ENCODE assay signal across 9 mouse cellular contexts in the genomic region with DNA sequence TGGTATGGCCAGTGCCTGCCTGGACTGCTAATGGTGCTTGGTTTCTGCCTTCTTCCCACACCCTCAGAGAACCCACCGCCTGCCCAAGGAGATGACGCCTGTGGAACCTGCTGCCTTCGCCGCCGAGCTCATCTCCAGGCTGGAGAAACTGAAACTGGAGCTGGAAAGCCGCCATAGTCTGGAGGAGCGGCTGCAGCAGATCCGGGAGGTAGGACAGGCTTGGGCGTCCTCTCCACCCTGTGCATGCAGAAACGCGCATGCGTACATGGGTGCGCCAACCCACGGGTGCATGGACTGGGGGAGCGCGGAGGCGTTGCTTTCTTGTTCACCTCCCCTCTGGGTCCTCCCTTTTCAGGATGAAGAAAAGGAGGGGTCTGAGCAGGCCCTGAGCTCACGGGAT. TPM values are rescaled to one million over a fixed set of nuclear protein-coding genes. Genes with fewer than 3 reads are reported as not detected.
A peak's percentile ranks its signal among the peaks of the same experiment; 100 is the strongest.
DNase-seq lines count a peak whose midpoint lies in the region; ATAC-seq and TF ChIP-seq lines count a peak whose summit lies in the region.
"Had no signal": no experiment of that assay in that cellular context is flagged by ENCODE, and none has a peak within 500 bp of the region (broad histone marks: within the 10 kb centered on the region; RNA-seq: fewer than 3 reads in every experiment).

No protein-coding gene starts in this region.

- no peaks in the 10 kb centered on the region for H3K9me3 ChIP-seq in lung, embryonic 15.5 days

- 0 out of 2 replicates have a peak, but pooled peaks have one; percentile 33 for ATAC-seq in lung, embryonic 15.5 days (ENCODE audit: borderline replicate concordance, extremely low read depth, low FRiP score, low TSS enrichment)
- ATAC-seq: Patski had no signal

- 89% methylated on average over 18 of the region's 18 CpGs for WGBS in lung, embryonic 15.5 days
- WGBS in small intestine, adult 2 months, result 71% methylated on average over 18 of the region's 18 CpGs

- H3K27me3 ChIP-seq in lung, embryonic 15.5 days, result no peaks in the 10 kb centered on the region
- no peaks in the 10 kb centered on the region for H3K27me3 ChIP-seq in small intestine, adult 2 months (ENCODE audit: control insufficient read depth, insufficient read depth, low read length)
- H3K27me3 ChIP-seq: Patski had no signal

- 0 out of 2 replicates have a peak, but pooled peaks cover 6% of the 10 kb centered on the region for H3K4me1 ChIP-seq in lung, embryonic 15.5 days
- H3K4me1 ChIP-seq in small intestine, adult 2 months (ENCODE audit: control insufficient read depth, insufficient read depth, insufficient read length, low read length), result peaks cover 5% of the 10 kb centered on the region; the same call in 1 of the 2 replicates

- TF ChIP-seq POLR2A in small intestine, adult 2 months (IDR thresholded peaks at IDR 0.05; ENCODE audit: low read depth, low read length), result no peak

- no peak overlapping the region for H3K9ac ChIP-seq in lung, embryonic 15.5 days
- H3K9ac ChIP-seq: lung, embryonic 14.5 days had no signal

- H3K36me3 ChIP-seq in lung, embryonic 15.5 days, result peaks cover 86% of the 10 kb centered on the region
- H3K36me3 ChIP-seq in small intestine, adult 2 months (ENCODE audit: control insufficient read depth, insufficient read depth, low read length), result peaks cover 77% of the 10 kb centered on the region

- no peak for DNase-seq in lung, postnatal 14 days
- peak; percentile 47 to 57 for DNase-seq in cerebellum, postnatal 36 days
- peak; percentile 42 to 90 for DNase-seq in left cerebral cortex, adult 8-10 months (ENCODE audit: low spot score in 2 of 2)
- DNase-seq in B cell, adult 2 months, result no peak
- DNase-seq in thymus, postnatal 0 days (ENCODE audit: low spot score), result no peak
- DNase-seq: lung, embryonic 14.5 days had no signal

- no peak for TF ChIP-seq CTCF in small intestine, adult 2 months (IDR thresholded peaks at IDR 0.05; ENCODE audit: extremely low read depth, insufficient read length, insufficient replicate concordance, low read depth, low read length)

- H3K27ac ChIP-seq in lung, embryonic 15.5 days, result no peak overlapping the region
- H3K27ac ChIP-seq in small intestine, adult 2 months (ENCODE audit: insufficient read depth, low read depth, low read length), result no peak overlapping the region

- no peak overlapping the region for H3K4me3 ChIP-seq in lung, embryonic 15.5 days
- peak overlapping the region; percentile 14; the same call in 1 of the 2 replicates for H3K4me3 ChIP-seq in small intestine, adult 2 months (ENCODE audit: low read depth, low read length)

- H3K4me2 ChIP-seq in lung, embryonic 15.5 days, result no peak overlapping the region
- H3K4me2 ChIP-seq: lung, embryonic 14.5 days had no signal

RNA-seq across cellular contexts. Expression of gene Axin2, which starts 21.7 kb away (rescaled TPM):
- 8.4 TPM in 2 replicates for polyA plus RNA-seq in lung, embryonic 15.5 days (2015; fragmentation: Nextera tagmentation; extraction: Ambion mirVana)
- total RNA-seq in left cerebral cortex, adult 8-10 months (2022), result 10 to 100 TPM; 36.3 to 40.8 (median 38.0) TPM
- polyA plus RNA-seq in small intestine, adult 2 months (2012; rRNA removed), result 12.0 and 48.5 TPM in 2 replicates
- polyA plus RNA-seq in thymus, postnatal 0 days (2015; fragmentation: Nextera tagmentation; extraction: Ambion mirVana), result 3.6 TPM in 2 replicates

Comparison
In these comparisons a context has a peak if more than half of its experiments do, and no peak if none do; other contexts are left out.
1. DNase-seq: peak in cerebellum, postnatal 36 days (2 of 2) and left cerebral cortex, adult 8-10 months (2 of 2); none in lung, postnatal 14 days (single experiment), B cell, adult 2 months (0 of 2) and thymus, postnatal 0 days (single experiment).